Comparison of ENCODE assay signal across 7 mouse cellular contexts in the genomic region with DNA sequence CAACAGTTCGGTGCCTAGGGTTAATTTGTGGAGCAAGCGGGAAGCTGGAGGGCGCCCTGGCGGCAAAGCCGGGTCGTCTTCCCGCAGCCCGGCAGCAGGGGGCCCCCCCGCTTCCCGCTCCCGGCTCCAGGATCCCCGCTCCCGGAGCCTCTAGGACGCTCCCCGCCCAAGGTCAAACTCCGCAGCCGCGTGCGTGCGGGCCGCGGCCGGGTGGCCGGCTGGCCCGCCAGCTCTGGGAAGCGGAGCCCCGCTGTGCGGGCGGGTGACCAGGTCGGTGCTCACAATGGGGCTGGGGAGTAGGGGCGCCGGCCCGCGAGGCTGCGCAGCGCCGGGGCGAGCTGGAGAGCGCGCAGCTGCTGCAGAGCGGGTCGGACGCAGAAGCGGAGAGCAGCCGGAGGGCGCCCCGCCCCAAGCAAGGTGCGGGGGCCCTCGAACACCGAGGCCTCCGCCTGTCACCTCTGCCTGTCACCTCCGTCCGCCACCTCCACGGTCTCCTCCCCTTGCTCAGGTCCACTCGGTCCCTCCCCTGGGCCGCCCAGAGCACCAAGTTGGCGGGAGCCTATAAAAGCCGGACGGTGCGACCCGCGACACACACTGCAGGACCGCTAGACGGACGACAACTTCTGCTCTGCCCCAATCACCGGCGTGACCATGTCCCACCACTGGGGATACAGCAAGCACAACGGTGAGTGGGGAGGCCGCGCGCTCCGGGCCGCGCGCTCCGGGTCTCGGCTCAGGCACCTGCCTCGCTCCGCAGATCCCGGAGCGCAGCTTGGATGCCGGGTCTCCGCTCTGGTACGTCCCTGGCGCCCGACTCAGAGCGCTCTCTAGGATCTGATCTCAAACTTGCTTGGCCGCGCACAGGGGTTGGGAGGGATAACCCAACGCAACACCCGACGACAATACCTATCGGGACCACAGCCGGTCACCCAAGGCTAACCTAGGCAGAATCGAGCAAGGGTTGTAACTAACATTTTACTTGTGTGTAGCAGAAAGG. TPM values are rescaled to one million over a fixed set of nuclear protein-coding genes. Genes with fewer than 3 reads are reported as not detected.
DNase-seq lines count a peak whose midpoint lies in the region; ATAC-seq lines count a peak whose summit lies in the region.

Gene Car2, plus strand, starts transcription at position 172 of the 997 bp plus-strand sequence.

- no peak within 1 kb of the TSS for H3K27ac ChIP-seq in intestine, embryonic 14.5 days (ENCODE audit: low read depth)
- peak within 1 kb of the TSS; percentile 91 for H3K27ac ChIP-seq in midbrain, embryonic 10.5 days (replicated peaks)

- no peaks in the 10 kb centered on the region for H3K9me3 ChIP-seq in intestine, embryonic 14.5 days (ENCODE audit: control insufficient read depth, low read length)
- no peaks in the 10 kb centered on the region for H3K9me3 ChIP-seq in midbrain, embryonic 10.5 days (replicated peaks)

- ATAC-seq in intestine, embryonic 14.5 days (replicated peaks; ENCODE audit: low FRiP score, low TSS enrichment, low read depth): peak; percentile 81

- H3K36me3 ChIP-seq in intestine, embryonic 14.5 days (ENCODE audit: control insufficient read depth, insufficient read depth, low read length): no peaks in the 10 kb centered on the region
- H3K36me3 ChIP-seq in midbrain, embryonic 10.5 days: no peaks in the 10 kb centered on the region

- WGBS in intestine, embryonic 14.5 days: under 1% methylated on average over 95 of the region's 95 CpGs
- WGBS in midbrain, embryonic 10.5 days: under 1% methylated on average over 95 of the region's 95 CpGs

- intact Hi-C loops in gastrocnemius, postnatal 36 days (cut with DNase I): loop anchor here (5.0 kb wide), 2 partner anchors 166 to 311 kb away; no protein-coding TSS in a partner anchor
- intact Hi-C loops in left cerebral cortex, postnatal 36 days (cut with DNase I): loop anchor here (5.0 kb wide), 3 partner anchors 71 to 356 kb away; no protein-coding TSS in a partner anchor

- 0 out of 2 replicates have a peak, but pooled peaks cover 7% of the 10 kb centered on the region for H3K4me1 ChIP-seq in intestine, embryonic 14.5 days (replicated peaks; ENCODE audit: control insufficient read depth, insufficient read depth, low read length)
- peaks cover 16% of the 10 kb centered on the region for H3K4me1 ChIP-seq in midbrain, embryonic 10.5 days

- peaks cover 11% of the 10 kb centered on the region for H3K27me3 ChIP-seq in intestine, embryonic 14.5 days (replicated peaks; ENCODE audit: control insufficient read depth, insufficient read depth, low read length)
- peaks cover 16% of the 10 kb centered on the region for H3K27me3 ChIP-seq in midbrain, embryonic 10.5 days (ENCODE audit: low read depth, poor library complexity, severe bottlenecking)

- H3K9ac ChIP-seq in intestine, embryonic 14.5 days (ENCODE audit: low read length): peak within 1 kb of the TSS; percentile 45

- H3K4me3 ChIP-seq in intestine, embryonic 14.5 days (ENCODE audit: low read depth, low read length): peak within 1 kb of the TSS; percentile 60
- peak within 1 kb of the TSS; percentile 81 for H3K4me3 ChIP-seq in midbrain, embryonic 10.5 days

- DNase-seq in adrenal gland, postnatal 10 days: peak; percentile 92
- DNase-seq in embryo, embryonic 11.5 days (ENCODE audit: low read depth, low spot score): peak; percentile 50
- DNase-seq in gastrocnemius, postnatal 36 days: peak in 1 of 2 experiments; percentile 13
- DNase-seq in intestine, embryonic 14.5 days (ENCODE audit: low spot score): peak; percentile 84
- DNase-seq in left cerebral cortex, postnatal 36 days (ENCODE audit: low spot score in 2 of 2): peak; percentile 59 to 60
- peak; percentile 79 for DNase-seq in midbrain, embryonic 10.5 days (ENCODE audit: low spot score)
- peak; percentile 46 for DNase-seq in right cerebral cortex, postnatal 36 days (ENCODE audit: low spot score in 2 of 2)

- H3K4me2 ChIP-seq in intestine, embryonic 14.5 days (ENCODE audit: low read length): peak within 1 kb of the TSS; percentile 72

RNA-seq across cellular contexts. Expression of gene Car2, which starts in this region (rescaled TPM):
- total RNA-seq in adrenal gland, postnatal 10 days (2021): 10 to 100 TPM; 38.0 to 50.9 TPM
- 10 to 100 TPM; 12.1 to 15.4 TPM for total RNA-seq in gastrocnemius, postnatal 36 days (2021)
- 14.5 and 18.3 TPM in 2 replicates for polyA plus RNA-seq in intestine, embryonic 14.5 days (2014; fragmentation: Nextera tagmentation; extraction: Ambion mirVana)
- total RNA-seq in left cerebral cortex, postnatal 36 days (2021): 100 to 1,000 TPM; 109 to 113 TPM
- 86.4 and 89.7 TPM in 2 replicates for polyA plus RNA-seq in midbrain, embryonic 10.5 days (2016; fragmentation: Nextera tagmentation; extraction: Ambion mirVana)
